Mouse (Mus musculus): ENCODE measurements at regions not wholly inside any gene's neighbourhood (a gene's known extent, or its start where the extent isn't known, plus 50 kb on each side); places are given as distances from the start of the nearest gene placed in this dataset.

DNA sequence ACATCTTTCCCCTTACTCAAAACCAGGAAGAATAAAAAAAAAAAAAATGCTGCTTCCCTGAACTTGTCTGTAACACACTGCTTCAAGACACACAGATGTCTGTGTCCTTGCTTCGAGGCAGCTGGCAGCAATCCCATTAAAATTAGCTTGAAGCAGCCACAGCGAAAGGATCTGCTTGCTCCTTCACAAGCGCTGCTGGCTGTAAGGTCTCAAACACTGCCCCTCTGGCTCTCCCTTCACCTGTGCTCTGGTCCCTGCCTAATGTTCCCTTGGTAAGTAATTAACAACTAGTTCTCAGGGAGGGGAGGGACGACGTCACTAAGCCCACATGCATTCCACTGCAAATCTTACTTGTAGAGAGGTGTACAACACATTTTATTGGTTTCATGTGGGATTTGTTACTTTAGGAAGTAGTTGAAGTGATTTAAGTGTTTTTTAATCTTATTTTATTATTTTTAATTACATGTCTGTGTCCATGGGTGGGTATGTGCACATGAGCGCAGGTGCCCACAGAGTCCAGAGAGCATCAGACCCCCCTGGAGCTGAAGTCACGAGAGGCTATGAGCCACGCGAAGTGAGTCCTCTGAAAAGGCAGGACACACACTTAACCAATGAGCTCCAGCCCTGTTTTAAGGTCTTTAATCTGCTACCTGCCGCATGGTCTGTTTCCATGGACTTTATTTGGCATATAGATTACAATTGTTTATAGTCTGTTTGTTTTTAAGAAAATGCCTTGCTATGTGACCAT, 61.1 kb upstream of the Cers6 start:
- H3K4me3 ChIP-seq (replicated peaks) = no peak overlapping the region
- no peaks in the 10 kb centered on the region for H3K36me3 ChIP-seq
- H3K27ac ChIP-seq = no peak overlapping the region
- peak; percentile 78; the same call in 1 of the 2 replicates for ATAC-seq (ENCODE audit: insufficient number of reproducible peaks, insufficient read depth, low FRiP score, low TSS enrichment, low read depth)
- peaks cover 6% of the 10 kb centered on the region; the same call in 1 of the 2 replicates for H3K4me1 ChIP-seq (replicated peaks)
- peak overlapping the region; percentile 11; the same call in 1 of the 2 replicates for H3K4me2 ChIP-seq
- H3K9me3 ChIP-seq = no peaks in the 10 kb centered on the region
- H3K9ac ChIP-seq (replicated peaks) = no peak overlapping the region
- WGBS = 24% methylated on average over 10 of the region's 10 CpGs
- H3K27me3 ChIP-seq = no peaks in the 10 kb centered on the region

DNA sequence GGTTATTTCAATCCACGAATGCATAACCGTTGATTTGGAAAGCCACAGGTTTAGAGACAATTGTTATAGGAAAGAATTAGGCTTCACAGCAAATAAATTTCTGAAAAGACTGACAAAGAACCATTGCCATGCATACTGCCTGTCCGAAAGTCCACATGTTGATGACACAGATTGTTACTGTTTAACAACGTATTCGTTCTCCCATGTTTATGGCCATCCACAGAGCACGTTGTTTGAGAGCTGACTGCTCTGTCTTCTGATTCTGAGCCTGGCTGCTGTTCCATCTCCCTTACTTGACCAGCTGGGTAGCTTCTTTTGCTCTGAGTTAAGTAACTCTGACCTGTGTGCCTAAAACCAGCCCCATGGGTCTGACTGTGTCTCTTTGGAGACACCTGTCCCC, 57.1 kb upstream of the Cers6 start:
- Histone ChIP-seq H3K4me2 (no peak overlapping the region), H3K36me3 (no peaks in the 10 kb centered on the region), H3K4me1 (replicated peaks) (peaks cover 6% of the 10 kb centered on the region; the same call in 1 of the 2 replicates), H3K27me3 (no peaks in the 10 kb centered on the region), H3K9me3 (no peaks in the 10 kb centered on the region), H3K9ac (replicated peaks) (no peak overlapping the region), H3K4me3 (replicated peaks) (no peak overlapping the region), H3K27ac (no peak overlapping the region)
- WGBS = 85% methylated on average over 6 of the region's 6 CpGs
- no peak for ATAC-seq (ENCODE audit: insufficient number of reproducible peaks, insufficient read depth, low FRiP score, low TSS enrichment, low read depth)

GRCm38 (mm10) chr2:68805866-68806265, 55.4 kb upstream of the Cers6 start:
- H3K9me3 ChIP-seq = no peaks in the 10 kb centered on the region

DNA sequence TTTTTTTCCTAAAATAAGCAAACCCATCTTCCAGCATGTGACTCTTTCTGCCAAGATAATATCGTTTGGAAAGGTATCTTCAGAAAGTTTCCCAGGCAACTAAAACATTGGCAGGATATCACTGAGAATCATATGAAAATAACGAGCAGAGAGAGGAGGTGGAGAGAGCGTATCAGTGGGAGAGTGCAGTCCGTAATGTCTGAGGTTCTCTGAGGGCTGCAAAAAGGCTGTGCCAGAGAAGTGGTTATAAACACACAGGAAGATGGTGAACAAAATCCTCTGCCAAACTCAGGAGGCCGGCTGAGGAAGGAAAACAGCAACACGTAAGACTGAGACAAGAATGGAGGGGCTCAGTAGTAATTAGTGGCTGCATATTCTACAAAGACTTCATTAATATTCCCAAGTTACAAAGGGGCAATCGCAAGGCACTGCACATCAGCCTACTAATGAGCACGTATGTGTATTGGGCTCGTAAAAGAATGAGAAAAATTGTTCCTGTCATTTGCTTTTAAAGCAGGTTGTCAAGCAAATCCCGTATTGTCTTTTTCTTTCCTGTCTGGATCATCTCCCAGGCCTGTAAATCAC, 54.8 kb upstream of the Cers6 start:
- Histone ChIP-seq H3K4me1 (replicated peaks) (no peaks in the 10 kb centered on the region), H3K27me3 (no peaks in the 10 kb centered on the region), H3K4me3 (replicated peaks) (no peak overlapping the region), H3K27ac (no peak overlapping the region), H3K9ac (replicated peaks) (no peak overlapping the region), H3K4me2 (no peak overlapping the region), H3K36me3 (no peaks in the 10 kb centered on the region), H3K9me3 (no peaks in the 10 kb centered on the region)
- no peak for ATAC-seq (ENCODE audit: insufficient number of reproducible peaks, insufficient read depth, low FRiP score, low TSS enrichment, low read depth)
- 57% methylated on average over 10 of the region's 10 CpGs for WGBS

More at GRCm38 (mm10) chr2:68805866-68806265, 55.4 kb upstream of the Cers6 start:
- H3K36me3 ChIP-seq = no peaks in the 10 kb centered on the region
- H3K9ac ChIP-seq (replicated peaks) = no peak overlapping the region
- WGBS = 46% methylated on average over 3 of the region's 3 CpGs
- no peaks in the 10 kb centered on the region for H3K4me1 ChIP-seq (replicated peaks)
- H3K4me2 ChIP-seq = no peak overlapping the region
- H3K4me3 ChIP-seq (replicated peaks) = no peak overlapping the region
- no peak overlapping the region for H3K27ac ChIP-seq
- no peaks in the 10 kb centered on the region for H3K27me3 ChIP-seq
- ATAC-seq (ENCODE audit: insufficient number of reproducible peaks, insufficient read depth, low FRiP score, low TSS enrichment, low read depth) = no peak
